In genomic region chr2:13233902-13234301, GRCm38 (mm10) we compare ENCODE assay signal across 14 mouse cellular contexts. TPM values are rescaled to one million over a fixed set of nuclear protein-coding genes. Genes with fewer than 3 reads are reported as not detected.
A peak's percentile ranks its signal among the peaks of the same experiment; 100 is the strongest.
DNase-seq lines count a peak whose midpoint lies in the region; ATAC-seq lines count a peak whose summit lies in the region.
"Had no signal": no experiment of that assay in that cellular context is flagged by ENCODE, and none has a peak within 500 bp of the region (broad histone marks: within the 10 kb centered on the region; RNA-seq: fewer than 3 reads in every experiment).

No protein-coding gene starts in this region.

- WGBS in hindbrain, embryonic 15.5 days: 35% methylated on average over 7 of the region's 7 CpGs
- WGBS in hindbrain, embryonic 12.5 days: 50% methylated on average over 7 of the region's 7 CpGs
- WGBS in limb, embryonic 12.5 days: 17% methylated on average over 7 of the region's 7 CpGs

- H3K9me3 ChIP-seq in hindbrain, embryonic 15.5 days: no peaks in the 10 kb centered on the region
- no peaks in the 10 kb centered on the region for H3K9me3 ChIP-seq in hindbrain, embryonic 12.5 days (replicated peaks)
- H3K9me3 ChIP-seq in limb, embryonic 12.5 days: peaks cover 4% of the 10 kb centered on the region; the same call in 1 of the 2 replicates
- H3K9me3 ChIP-seq: embryonic facial prominence, embryonic 13.5 days; forebrain, embryonic 13.5 days; heart, embryonic 10.5 days; midbrain, embryonic 12.5 days had no signal

- H3K4me3 ChIP-seq in hindbrain, embryonic 15.5 days: no peak overlapping the region
- H3K4me3 ChIP-seq in hindbrain, embryonic 12.5 days: no peak overlapping the region
- H3K4me3 ChIP-seq in limb, embryonic 12.5 days (replicated peaks): no peak overlapping the region
- H3K4me3 ChIP-seq: embryonic facial prominence, embryonic 13.5 days; forebrain, embryonic 13.5 days; heart, embryonic 10.5 days; left cerebral cortex, adult 2 months; midbrain, embryonic 12.5 days had no signal

- no peak overlapping the region for H3K27ac ChIP-seq in hindbrain, embryonic 15.5 days (replicated peaks)
- no peak overlapping the region for H3K27ac ChIP-seq in hindbrain, embryonic 12.5 days
- H3K27ac ChIP-seq in limb, embryonic 12.5 days: 0 out of 2 replicates have a peak overlapping the region, but pooled peaks have one; percentile 12
- H3K27ac ChIP-seq: embryonic facial prominence, embryonic 13.5 days; forebrain, embryonic 13.5 days; heart, embryonic 10.5 days; left cerebral cortex, adult 2 months; midbrain, embryonic 12.5 days had no signal

- no peak overlapping the region for H3K4me2 ChIP-seq in hindbrain, embryonic 15.5 days
- H3K4me2 ChIP-seq in hindbrain, embryonic 12.5 days (replicated peaks): no peak overlapping the region
- H3K4me2 ChIP-seq in limb, embryonic 12.5 days: 0 out of 2 replicates have a peak overlapping the region, but pooled peaks have one; percentile 26
- H3K4me2 ChIP-seq: forebrain, embryonic 13.5 days; midbrain, embryonic 12.5 days had no signal

- DNase-seq in embryo, embryonic 11 days: peak; percentile 19
- peak; percentile 12 for DNase-seq in splenic B cell, adult 2 months (ENCODE audit: low read depth, low spot score)
- DNase-seq in ovary, postnatal 14 days (ENCODE audit: low spot score): no peak
- no peak for DNase-seq in spleen, postnatal 10 days (ENCODE audit: low spot score in 2 of 2)
- DNase-seq: cerebellum, adult 8-10 months had no signal

- ATAC-seq in hindbrain, embryonic 15.5 days (ENCODE audit: low FRiP score, low read depth): peak; percentile 16; the same call in 1 of the 2 replicates
- no peak for ATAC-seq in hindbrain, embryonic 12.5 days (ENCODE audit: low FRiP score)
- no peak for ATAC-seq in limb, embryonic 12.5 days (ENCODE audit: insufficient number of reproducible peaks, insufficient read depth, low FRiP score, low TSS enrichment, low read depth)
- ATAC-seq: forebrain, embryonic 13.5 days; intestine, embryonic 16.5 days had no signal

- no peaks in the 10 kb centered on the region for H3K36me3 ChIP-seq in hindbrain, embryonic 15.5 days
- H3K36me3 ChIP-seq in hindbrain, embryonic 12.5 days: no peaks in the 10 kb centered on the region
- no peaks in the 10 kb centered on the region for H3K36me3 ChIP-seq in limb, embryonic 12.5 days
- H3K36me3 ChIP-seq in splenic B cell, adult 2 months (ENCODE audit: control insufficient read depth, insufficient read depth, low read length, poor library complexity, severe bottlenecking): no peaks in the 10 kb centered on the region
- H3K36me3 ChIP-seq: embryonic facial prominence, embryonic 13.5 days; midbrain, embryonic 12.5 days had no signal

- H3K9ac ChIP-seq in hindbrain, embryonic 15.5 days: no peak overlapping the region
- no peak overlapping the region for H3K9ac ChIP-seq in hindbrain, embryonic 12.5 days
- no peak overlapping the region for H3K9ac ChIP-seq in limb, embryonic 12.5 days (replicated peaks)
- H3K9ac ChIP-seq: embryonic facial prominence, embryonic 13.5 days; forebrain, embryonic 13.5 days; midbrain, embryonic 12.5 days had no signal

- no peaks in the 10 kb centered on the region for H3K27me3 ChIP-seq in hindbrain, embryonic 15.5 days
- no peaks in the 10 kb centered on the region for H3K27me3 ChIP-seq in hindbrain, embryonic 12.5 days
- peaks cover 5% of the 10 kb centered on the region; the same call in 1 of the 2 replicates for H3K27me3 ChIP-seq in limb, embryonic 12.5 days
- H3K27me3 ChIP-seq in splenic B cell, adult 2 months (ENCODE audit: control insufficient read depth, insufficient read depth, low read length, poor library complexity, severe bottlenecking): no peaks in the 10 kb centered on the region
- H3K27me3 ChIP-seq: embryonic facial prominence, embryonic 13.5 days; forebrain, embryonic 13.5 days; midbrain, embryonic 12.5 days had no signal

- H3K4me1 ChIP-seq in hindbrain, embryonic 15.5 days (replicated peaks): peaks cover 18% of the 10 kb centered on the region
- peaks cover 16% of the 10 kb centered on the region for H3K4me1 ChIP-seq in hindbrain, embryonic 12.5 days
- peaks cover 34% of the 10 kb centered on the region for H3K4me1 ChIP-seq in limb, embryonic 12.5 days (replicated peaks)
- H3K4me1 ChIP-seq: forebrain, embryonic 13.5 days; midbrain, embryonic 12.5 days had no signal

RNA-seq across cellular contexts. Expression of gene Rsu1, which starts 37.3 kb away (rescaled TPM):
- polyA plus RNA-seq in hindbrain, embryonic 15.5 days (2015; fragmentation: Nextera tagmentation; extraction: Ambion mirVana): 73.4 and 78.0 TPM in 2 replicates
- 86.5 and 92.6 TPM in 2 replicates for polyA plus RNA-seq in hindbrain, embryonic 12.5 days (2016; fragmentation: Nextera tagmentation; extraction: Ambion mirVana)
- polyA plus RNA-seq in limb, embryonic 12.5 days (2016; fragmentation: Nextera tagmentation; extraction: Ambion mirVana): 107 and 109 TPM in 2 replicates

Comparison
In these comparisons a context has a peak if more than half of its experiments do, and no peak if none do; other contexts are left out.
1. DNase-seq: peak in embryo, embryonic 11 days (single experiment) and splenic B cell, adult 2 months (single experiment); none in ovary, postnatal 14 days (single experiment) and spleen, postnatal 10 days (0 of 2).